Mouse (Mus musculus): Measurements from ENCODE around the gene Cdc42se2.

Gene Cdc42se2

DNA sequence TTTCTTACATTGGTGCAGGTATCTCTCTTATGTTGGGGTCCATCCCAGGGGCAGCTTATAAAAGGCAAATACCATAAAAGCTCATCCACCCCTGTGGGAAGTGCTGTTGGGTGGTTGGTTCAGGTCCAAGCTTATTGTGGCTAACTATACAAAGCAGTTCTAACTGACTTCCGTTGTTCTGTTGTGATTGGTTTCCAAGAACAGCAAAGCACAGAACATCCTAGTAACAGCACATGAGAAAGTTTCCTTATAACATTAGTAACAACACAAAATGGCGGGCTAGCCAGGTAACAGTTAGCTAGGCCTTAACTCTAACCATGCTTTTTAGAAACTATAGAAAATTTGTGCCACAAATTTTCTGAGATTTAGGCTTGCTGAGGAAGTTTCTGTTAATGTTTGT lies 79.3 kb downstream of the Cdc42se2 start:
- no peak for DNase-seq (ENCODE audit: low spot score)

- peak; percentile 85 for DNase-seq (ENCODE audit: low spot score)
Observed at GRCm38 (mm10) chr11:54703306-54703705, 84.2 kb downstream of the Cdc42se2 start.

DNA sequence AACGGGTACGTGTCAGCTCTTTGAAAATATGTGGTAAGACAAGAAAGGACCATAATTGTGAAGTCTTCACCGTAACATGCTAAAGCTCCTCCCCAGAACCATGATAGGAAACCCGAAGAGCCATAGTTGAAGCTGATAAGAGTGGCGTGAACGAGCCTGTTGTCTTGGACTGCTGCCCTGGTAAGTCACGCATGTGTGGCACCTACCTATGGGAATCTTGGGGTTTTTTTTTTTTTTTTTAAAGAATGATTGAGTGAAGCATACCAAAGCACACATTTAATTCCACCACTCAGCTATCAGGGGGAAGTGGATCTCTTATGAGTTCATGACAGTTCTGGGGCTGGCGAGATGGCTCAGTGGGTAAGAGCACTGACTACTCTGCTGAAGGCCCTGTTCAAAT lies 85.6 kb downstream of the Cdc42se2 start:
- no peak for DNase-seq (ENCODE audit: low spot score)

DNA sequence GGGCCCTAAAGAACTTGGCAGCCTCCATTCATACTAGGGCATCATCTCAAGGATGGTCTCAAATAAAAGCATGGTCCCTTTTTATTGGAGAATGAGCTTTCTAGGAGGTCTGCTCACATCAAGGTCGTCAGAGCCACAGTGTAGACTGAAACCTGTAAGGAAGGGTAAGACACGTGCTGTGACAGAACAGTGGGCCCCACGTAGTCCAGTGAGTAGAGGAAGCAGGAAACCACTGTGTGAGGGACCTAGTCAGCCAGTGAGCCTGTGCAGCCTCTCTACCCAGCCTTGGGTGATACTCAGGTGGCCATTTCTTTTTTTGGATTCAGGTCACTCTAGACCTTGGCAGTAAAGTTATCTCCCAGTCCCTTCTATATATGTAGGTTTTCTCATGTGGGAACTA lies 87.5 kb downstream of the Cdc42se2 start:
- DNase-seq (ENCODE audit: low spot score), result no peak

DNA sequence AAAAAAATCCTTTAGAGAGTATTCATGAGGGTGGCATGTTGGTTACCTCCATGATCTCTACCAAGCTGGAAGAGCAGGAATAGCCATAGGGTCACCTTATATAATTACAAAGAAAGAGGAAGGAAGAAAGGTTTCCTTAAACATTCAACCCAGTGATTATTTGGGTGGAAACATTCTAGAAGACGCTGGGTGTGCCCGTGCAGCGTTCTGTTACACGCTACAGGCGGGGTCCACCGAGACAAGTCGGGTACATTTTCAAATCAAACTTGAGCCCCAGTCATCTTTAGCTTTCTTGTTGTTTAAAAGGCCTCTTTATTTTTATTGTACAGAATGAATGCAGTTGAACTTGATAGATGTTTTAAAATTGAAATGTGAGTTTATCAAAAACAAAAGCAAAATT lies 88.8 kb downstream of the Cdc42se2 start:
- no peak for DNase-seq (ENCODE audit: low spot score)

DNA sequence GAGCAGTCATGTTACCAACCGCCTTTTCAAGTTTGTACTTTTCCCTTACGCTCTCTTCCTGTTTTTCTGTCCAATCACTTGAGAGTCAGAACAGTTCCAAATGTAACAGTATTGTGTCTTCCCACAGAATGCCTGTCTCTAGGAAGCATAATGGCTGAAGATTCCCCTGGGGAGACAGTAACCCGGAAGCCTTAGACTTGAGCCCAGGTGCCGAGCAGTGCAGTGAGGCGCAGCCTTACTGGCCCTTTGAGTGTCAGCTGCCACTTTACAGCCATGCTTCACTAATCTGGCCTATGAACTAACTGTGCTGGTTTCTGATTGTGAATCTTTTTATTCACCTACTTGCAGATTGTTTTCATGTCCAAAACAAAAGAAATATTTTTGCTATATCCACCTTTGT lies 89.9 kb downstream of the Cdc42se2 start:
- DNase-seq (ENCODE audit: low spot score), result no peak

DNA sequence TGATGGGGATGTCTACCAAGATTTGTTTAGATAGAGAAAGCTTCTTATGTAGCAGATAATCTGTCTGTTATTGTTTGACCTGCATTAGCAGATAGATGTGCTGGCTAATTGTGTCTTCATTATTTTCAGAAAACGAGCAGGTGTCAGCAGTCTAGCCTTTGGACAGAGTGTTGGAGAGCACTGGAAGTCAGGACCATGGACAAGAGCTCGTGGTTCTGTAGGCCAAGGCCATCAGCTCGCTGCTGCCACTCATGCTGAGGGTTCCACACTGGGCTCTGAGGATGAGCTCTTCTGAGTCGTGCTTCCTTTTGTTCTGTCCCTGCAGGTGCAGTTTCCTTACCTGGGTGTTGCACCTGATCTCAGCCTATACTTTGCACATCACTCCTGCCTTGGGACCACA lies 91.5 kb downstream of the Cdc42se2 start:
- DNase-seq (ENCODE audit: low spot score), result no peak

DNA sequence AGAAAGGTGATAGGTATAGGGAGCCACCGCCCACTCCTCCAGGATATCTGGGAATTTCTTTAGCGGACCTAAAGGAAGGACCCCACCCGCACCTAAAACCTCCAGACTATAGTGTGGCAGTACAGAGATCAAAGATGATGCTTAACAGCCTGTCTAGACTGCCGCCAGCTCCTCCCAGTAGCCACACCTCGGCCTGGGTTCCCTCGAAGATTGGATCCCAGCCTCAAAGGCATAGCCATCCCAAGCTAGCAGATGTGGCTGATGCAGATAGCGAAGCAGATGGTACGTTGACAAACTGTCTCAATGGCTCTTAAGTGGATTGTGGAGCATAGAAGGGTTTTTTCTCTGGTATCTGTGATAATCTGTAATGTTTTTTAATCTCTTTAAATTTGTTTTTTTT lies 93.2 kb downstream of the Cdc42se2 start:
- no peak for DNase-seq (ENCODE audit: low spot score)

- no peak for DNase-seq (ENCODE audit: low spot score)
Observed at GRCm38 (mm10) chr11:54693696-54694095, 93.8 kb downstream of the Cdc42se2 start.

GRCm38 (mm10) chr11:54691179-54691578 lies 96.3 kb downstream of the Cdc42se2 start:
- peak; percentile 37 for DNase-seq (ENCODE audit: low spot score)

DNA sequence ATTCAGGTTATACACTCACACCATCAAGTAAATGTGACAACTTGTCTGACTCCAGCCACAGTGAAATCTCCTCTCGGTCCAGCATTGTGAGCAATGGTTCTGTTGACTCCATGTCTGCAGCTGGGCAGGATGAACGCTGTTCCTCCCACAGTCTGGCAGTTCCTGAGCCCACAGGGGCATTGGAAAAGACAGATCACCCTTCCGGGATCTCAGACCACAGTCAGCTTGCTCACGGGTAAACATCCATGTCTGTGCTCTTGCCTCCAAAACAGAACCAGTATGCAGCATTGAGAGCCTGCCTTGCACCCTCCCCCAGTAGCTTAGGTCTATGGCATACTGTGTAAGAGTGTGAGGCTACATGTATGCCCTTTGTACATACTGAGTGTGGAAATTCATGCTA lies 97.3 kb downstream of the Cdc42se2 start:
- DNase-seq (ENCODE audit: low spot score), result no peak

- no peak for DNase-seq (ENCODE audit: low spot score)
Observed at GRCm38 (mm10) chr11:54684831-54685230, 102.6 kb downstream of the Cdc42se2 start.

- no peak for DNase-seq (ENCODE audit: low spot score)
Observed at GRCm38 (mm10) chr11:54679141-54679540, 108.3 kb downstream of the Cdc42se2 start.

DNA sequence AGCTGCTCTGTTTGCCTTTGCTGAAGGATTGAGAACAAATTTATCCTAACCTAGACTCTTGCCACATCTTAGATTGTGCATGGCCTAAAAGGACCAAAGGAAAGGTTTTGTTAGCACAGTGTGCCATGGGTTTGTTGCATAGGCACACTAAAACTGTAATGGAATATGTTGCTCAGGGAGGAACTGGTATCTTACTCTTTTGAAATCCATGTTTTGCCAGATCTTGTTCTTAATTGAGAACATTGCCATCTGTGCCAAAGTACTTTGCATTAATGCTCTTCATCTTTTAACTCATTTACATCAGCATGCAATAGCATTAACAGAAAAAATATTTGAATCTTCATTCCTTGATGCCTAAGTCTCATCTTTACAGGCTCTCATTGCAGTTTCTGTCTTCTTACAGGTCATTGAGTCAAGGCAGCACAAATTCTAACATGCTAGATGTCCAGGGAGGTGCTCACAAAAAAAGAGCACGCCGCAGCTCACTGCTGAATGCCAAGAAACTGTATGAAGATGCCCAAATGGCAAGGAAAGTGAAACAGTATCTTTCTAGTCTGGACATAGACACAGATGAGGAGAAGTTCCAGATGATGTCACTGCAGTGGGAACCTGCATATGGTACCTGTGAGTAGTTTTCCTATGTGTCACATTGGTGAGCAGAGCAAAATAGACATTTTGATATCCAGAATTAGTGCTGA lies 111.5 kb downstream of the Cdc42se2 start:
- DNase-seq (ENCODE audit: low spot score), result peak; percentile 25

GRCm38 (mm10) chr11:54673575-54674298 lies 113.7 kb downstream of the Cdc42se2 start:
- no peak for DNase-seq (ENCODE audit: low spot score)
